Mouse (Mus musculus) bone marrow, adult 2 months (tissue): ENCODE results near the gene Cyp1a1.

Source experiments
- CTCF ChIP-seq: fragments of 200-500 bp; IDR thresholded peaks from 2 replicates; pipeline ENCODE4 v1.5.1; 2011; ENCODE audit warnings: low read length, control low read depth; ENCODE audit not compliant: control insufficient read depth, insufficient read depth
- POLR2A ChIP-seq: fragments of 200-500 bp; IDR thresholded peaks from 2 replicates; pipeline ENCODE4 v1.6.1; 2011; ENCODE audit warnings: low read depth, mild to moderate bottlenecking, control low read depth, low read length, borderline replicate concordance; ENCODE audit not compliant: control insufficient read depth

DNA sequence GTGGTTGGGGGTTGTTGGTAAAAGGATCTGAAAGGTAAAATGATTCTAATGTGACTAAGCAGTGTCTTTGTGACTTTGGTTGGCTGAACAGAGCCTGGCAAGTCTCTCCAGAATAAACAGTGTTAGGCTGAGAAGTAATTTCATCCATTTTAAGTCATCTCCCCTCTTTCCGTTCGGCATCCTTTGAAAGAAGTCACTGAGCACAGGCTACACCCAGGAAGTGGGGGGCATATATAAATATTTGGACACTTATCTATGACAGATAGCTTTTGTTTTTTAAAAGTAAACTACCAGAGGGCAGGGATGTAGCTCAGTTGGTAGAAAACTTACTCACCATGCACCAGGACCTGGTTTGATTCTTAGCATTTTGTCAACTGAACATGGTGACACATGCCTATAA lies 878 bp downstream of the Cyp1a1 start:
- TF ChIP-seq POLR2A (no peak), CTCF (no peak)
